Mouse (Mus musculus) fibroblast of lung, adult 2 months (primary cell): Measurements from ENCODE around the gene Prkci.

Experiments used
- DNase-seq: peaks from one replicate; pipeline ENCODE4 v3.0.0-alpha.2; 2011; ENCODE audit warnings: low read depth

Prkci gene

GRCm38 (mm10) chr3:31049087-31049486 is 53.5 kb downstream of the Prkci start:
- no peak for DNase-seq

- DNase-seq, result no peak
These were observed 54.8 kb downstream of the Prkci start for GRCm38 (mm10) chr3:31050375-31050774.

- no peak for DNase-seq
These were observed 56.2 kb downstream of the Prkci start for GRCm38 (mm10) chr3:31051730-31052129.

- DNase-seq, result no peak
These were observed 57.6 kb downstream of the Prkci start for GRCm38 (mm10) chr3:31053191-31053590.

- no peak for DNase-seq
These were observed 59.3 kb downstream of the Prkci start for GRCm38 (mm10) chr3:31054888-31055287.

- DNase-seq, result peak; percentile 40
These were observed 60.6 kb downstream of the Prkci start for GRCm38 (mm10) chr3:31056047-31056650.

- peak; percentile 93 for DNase-seq
These were observed 61.4 kb downstream of the Prkci start for GRCm38 (mm10) chr3:31056651-31057627.

GRCm38 (mm10) chr3:31060745-31061102 is 65.2 kb downstream of the Prkci start:
- no peak for DNase-seq

GRCm38 (mm10) chr3:31061103-31061785 is 65.7 kb downstream of the Prkci start:
- DNase-seq, result peak; percentile 45

- DNase-seq, result no peak
These were observed 66.2 kb downstream of the Prkci start for GRCm38 (mm10) chr3:31061786-31062120.

GRCm38 (mm10) chr3:31062325-31062724 is 66.8 kb downstream of the Prkci start:
- no peak for DNase-seq

- no peak for DNase-seq
These were observed 72.9 kb downstream of the Prkci start for GRCm38 (mm10) chr3:31068482-31068881.

- DNase-seq, result no peak
These were observed 76.3 kb downstream of the Prkci start for GRCm38 (mm10) chr3:31071804-31072203.

GRCm38 (mm10) chr3:31075808-31076207 is 80.3 kb downstream of the Prkci start:
- no peak for DNase-seq

- DNase-seq, result no peak
These were observed 81.6 kb downstream of the Prkci start for GRCm38 (mm10) chr3:31077068-31077703.

GRCm38 (mm10) chr3:31079450-31079849 is 83.9 kb downstream of the Prkci start:
- no peak for DNase-seq

- no peak for DNase-seq
These were observed 85.4 kb downstream of the Prkci start for GRCm38 (mm10) chr3:31080791-31081502.

- no peak for DNase-seq
These were observed 87.4 kb downstream of the Prkci start for GRCm38 (mm10) chr3:31082838-31083506.

GRCm38 (mm10) chr3:31083507-31084245 is 88.1 kb downstream of the Prkci start:
- no peak for DNase-seq

GRCm38 (mm10) chr3:31085000-31085399 is 89.5 kb downstream of the Prkci start:
- no peak for DNase-seq
